Mouse (Mus musculus) megakaryocyte, embryonic 14.5 days (primary cell): ENCODE data around the gene Rrp15.

ENCODE experiments used
- FLI1 ChIP-seq: IDR thresholded peaks from 2 replicates; pipeline ENCODE4 v1.6.1; 2012; ENCODE audit warnings: low read length, inconsistent platforms, mixed read lengths
- GATA1 ChIP-seq: IDR thresholded peaks from 3 replicates; pipeline ENCODE4 v1.6.1; 2012; ENCODE audit warnings: mixed read lengths, low read length, inconsistent platforms, borderline replicate concordance

DNA sequence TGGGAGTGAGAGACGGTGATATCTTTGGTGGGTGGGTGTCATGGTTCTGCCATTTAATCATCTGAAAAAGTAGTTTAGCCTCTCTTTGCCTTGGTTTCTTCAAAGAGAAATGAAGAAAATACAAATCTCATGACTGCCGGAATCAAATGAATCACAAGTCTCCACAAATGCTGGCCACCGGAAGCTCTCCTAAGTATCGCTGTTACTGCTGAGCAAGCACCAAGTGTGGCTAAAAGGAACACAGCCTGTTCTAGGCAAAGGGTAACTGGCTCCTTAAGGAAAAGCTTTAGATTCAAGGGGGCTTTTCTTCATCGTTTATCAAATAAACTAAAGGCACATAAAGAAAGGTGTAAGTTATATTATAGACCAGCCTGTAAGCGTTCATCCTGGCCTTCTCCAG is 73.9 kb downstream of the Rrp15 start:
- TF ChIP-seq GATA1: no peak
- no peak for TF ChIP-seq FLI1
